Mouse (Mus musculus): Measurements from ENCODE around the gene Zfp985.
"Not testable (repeated sequence)": the region's sequence is repeated elsewhere in the genome, so short reads cannot be mapped to it uniquely, and the experiment has no call there.

The Zfp985 gene

DNA sequence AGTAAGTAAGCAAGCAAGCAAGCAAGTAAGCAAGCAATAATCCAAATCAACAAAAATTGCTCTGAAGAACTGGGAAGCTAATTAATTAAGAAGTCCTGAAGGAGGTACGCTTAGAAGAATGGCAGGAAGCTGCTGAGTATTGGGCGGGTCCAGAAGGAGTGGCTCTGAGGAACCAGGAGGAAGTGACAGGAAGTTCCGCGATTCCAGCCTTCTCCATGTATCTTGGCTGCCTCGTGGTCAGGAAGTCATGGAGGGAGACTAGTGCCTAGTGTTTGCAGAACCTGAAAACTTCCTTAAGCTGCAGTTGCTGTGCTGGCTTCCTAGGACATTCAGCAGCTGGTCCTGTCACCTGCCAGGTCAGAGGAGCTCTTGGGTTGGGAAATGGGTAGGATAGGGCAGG, at the start of gene Zfp985:
Gene Zfp985, plus strand, starts transcription at position 207 of the 400 bp plus-strand sequence.
- not testable (repeated sequence) for DNase-seq (ENCODE audit: low spot score)

DNA sequence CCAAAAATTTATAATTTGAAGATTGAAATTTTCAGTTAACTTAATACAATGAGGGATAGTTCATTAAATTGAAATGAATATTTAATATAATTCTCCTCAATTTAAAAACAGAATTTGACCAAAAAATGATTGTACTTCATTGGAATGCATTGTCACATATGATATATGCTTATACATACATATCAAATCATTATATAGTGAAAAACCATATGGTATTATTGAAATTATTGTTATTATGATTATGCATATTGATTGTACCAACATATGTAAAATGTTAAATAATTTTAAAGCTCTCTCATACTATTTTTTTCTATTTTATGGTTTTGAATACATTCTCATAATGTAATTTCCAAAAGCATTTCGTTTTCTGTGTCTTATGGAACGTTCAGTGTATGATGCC, 43.9 kb upstream of the Zfp985 start:
- DNase-seq (ENCODE audit: low spot score) = no peak

DNA sequence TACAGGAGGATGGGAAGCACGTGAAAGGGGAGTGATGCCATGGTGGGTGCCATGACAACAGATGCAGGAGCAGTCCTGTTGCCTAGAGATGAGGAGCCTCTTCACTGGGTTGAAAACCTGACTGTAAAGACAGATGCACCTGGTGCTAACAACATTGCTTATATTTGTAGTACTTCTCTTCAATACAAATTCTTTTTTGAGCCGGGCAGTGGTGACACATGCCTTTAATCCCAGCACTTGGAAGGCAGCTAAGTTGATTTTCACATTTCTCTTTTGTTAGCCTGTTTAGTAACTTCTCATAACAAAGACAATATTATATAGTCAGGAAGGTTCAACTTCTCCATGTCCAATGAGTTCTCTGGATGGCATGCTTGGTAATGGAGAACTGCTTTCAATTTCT, 34.1 kb upstream of the Zfp985 start:
- no peak for DNase-seq (ENCODE audit: low spot score)

DNA sequence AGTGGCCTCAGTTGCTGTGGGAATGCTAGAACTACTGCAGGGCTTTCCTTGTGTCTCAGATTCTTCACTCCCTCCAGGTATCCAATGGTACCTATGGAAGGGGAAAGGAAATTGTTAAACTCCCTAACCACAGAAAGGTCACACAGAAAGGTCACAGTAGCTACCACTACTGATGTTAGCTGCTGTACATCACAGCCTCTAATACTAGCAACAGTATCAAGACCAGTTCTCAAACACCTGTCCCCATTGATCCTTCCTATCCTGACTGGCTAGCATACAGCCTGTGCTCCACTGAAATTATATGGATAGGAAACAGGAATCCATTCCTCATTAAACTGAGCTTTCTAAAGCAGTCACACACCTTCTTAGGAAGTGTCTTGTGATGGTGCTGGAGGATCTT, 33.0 kb upstream of the Zfp985 start:
- DNase-seq (ENCODE audit: low spot score) = no peak

DNA sequence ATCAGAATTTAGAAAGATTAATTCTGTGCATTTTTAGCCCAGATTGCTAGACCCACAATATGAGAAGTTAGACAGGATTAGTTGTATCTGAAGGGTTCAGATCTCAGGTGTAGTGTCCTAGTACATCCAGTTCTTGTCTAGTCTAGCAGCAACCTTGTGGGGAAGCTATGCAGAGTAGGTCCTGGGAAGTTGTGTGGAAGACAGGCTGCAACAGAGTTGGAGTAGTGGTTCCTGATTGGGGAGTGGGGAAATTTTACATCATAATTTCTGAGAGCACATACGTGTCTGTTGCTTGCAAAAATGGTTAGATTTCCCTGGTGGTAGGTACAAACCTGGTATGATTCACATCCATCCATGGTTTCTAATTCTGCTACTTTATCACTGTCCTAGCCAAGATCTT, 28.0 kb upstream of the Zfp985 start:
- DNase-seq (ENCODE audit: low spot score) = no peak

DNA sequence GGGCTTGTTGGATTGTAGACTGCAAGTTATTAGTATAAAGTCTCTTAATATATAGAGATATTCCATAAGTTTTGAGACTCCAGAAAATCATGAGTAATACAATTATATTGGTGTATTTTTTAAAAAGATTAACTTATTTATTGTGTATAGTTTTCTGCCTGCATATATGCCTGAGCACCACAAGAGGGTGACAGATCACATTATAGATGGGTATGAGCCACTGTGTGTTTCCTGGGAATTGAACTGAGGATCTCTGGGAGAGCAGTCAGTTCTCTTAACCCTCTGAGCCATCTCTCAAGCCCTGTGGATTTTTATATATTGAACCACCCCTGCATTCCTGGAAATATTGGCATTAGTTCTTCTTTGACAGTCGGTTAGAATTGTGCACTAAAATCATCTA, 22.7 kb upstream of the Zfp985 start:
- no peak for DNase-seq (ENCODE audit: low spot score)

DNA sequence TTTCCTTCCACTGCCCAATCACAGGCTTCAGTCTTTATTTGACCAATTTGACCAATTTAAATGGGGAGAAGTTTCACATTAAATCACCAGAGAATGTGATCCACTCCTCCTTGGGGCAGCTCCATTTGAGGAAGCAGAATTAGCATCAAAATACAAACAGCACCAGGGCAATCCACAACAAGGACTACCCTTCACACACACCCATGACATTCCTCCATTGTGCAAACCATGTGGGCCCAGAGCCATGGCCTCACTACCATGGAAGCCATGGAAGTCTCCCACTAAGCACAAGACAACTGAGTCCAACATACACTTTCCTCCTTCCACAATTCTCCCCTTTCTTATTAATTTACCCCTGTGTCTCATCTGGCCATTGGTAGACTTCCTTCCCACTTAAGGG, 17.2 kb upstream of the Zfp985 start:
- DNase-seq (ENCODE audit: low spot score) = not testable (repeated sequence)

DNA sequence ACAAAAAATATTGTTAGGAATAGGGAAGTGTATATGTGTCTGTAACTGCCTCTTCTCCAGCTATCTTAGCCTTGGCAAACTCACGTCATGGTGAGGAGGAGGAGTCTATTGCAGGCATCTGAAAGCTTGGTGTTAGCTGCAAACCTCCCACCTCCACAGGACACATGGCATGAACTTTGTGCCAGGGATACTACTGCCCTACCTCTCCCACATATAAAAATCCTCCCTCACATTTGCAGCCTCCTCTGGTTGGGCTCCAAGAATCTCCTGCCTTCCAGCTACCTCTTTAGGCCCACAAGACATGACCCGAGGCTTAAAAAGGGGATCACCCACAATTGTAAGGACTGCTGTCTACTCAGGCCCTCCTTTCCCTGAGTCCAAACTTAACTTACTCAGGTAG, 15.4 kb upstream of the Zfp985 start:
- DNase-seq (ENCODE audit: low spot score) = no peak

DNA sequence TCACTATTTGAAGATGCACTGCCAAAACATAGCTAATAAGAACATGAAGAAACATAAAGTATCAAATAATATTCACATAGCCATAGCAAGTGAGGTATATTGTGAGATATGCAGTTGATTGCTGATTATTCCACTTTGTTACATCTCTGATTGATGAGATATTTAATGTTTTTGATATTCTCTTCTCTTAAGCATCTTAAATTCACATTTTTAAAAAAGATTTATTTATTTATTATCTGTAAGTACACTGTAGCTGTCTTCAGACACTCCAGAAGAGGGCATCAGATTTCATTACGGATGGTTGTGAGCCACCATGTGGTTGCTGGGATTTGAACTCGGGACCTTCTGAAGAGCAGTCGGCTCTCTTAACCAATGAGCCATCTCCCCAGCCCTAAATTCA, 13.2 kb upstream of the Zfp985 start, which contains the start of gene Gm16503:
Gene Gm16503, plus strand, starts transcription at position 301 of the 400 bp plus-strand sequence.
- not testable (repeated sequence) for DNase-seq (ENCODE audit: low spot score)

DNA sequence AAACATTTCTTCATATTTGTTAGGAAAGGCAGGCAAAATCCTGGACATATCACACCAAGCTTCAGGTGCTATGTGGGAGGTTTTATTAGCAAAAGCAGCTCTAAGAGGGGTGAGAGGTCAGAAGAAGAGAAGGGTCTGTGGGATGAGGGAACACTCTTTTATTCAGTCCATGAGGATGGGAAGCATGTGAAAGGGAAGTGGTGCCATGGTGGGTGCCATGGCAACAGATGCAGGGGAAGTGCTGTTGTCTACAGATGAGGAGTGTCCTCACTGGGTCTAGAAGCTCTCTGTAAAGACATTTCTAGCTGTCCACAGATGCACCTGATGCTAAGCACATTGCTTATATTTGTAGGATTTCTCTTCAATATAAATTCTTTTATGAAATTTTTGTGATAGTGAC, 12.0 kb upstream of the Zfp985 start:
- DNase-seq (ENCODE audit: low spot score) = no peak

DNA sequence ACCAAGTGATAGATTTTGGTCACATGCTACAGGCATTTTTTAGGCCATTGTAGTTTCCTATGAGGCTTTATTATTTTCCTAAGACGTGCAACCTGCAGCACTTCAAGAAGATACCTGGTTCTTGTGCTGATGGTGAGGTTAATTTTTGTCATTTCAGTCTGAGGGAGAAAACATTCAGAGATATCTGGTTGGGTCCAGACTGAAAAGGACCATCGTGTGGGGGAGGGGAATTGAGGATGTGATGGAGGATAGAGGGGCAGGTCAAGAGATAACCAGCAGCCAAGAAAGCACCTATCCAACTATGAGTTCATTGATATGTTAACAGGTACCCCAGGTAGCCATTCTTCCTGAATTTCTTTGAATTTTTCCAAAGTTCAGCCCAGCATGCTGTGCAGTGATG, 1.3 kb downstream of the Zfp985 start:
- DNase-seq (ENCODE audit: low spot score) = not testable (repeated sequence)

DNA sequence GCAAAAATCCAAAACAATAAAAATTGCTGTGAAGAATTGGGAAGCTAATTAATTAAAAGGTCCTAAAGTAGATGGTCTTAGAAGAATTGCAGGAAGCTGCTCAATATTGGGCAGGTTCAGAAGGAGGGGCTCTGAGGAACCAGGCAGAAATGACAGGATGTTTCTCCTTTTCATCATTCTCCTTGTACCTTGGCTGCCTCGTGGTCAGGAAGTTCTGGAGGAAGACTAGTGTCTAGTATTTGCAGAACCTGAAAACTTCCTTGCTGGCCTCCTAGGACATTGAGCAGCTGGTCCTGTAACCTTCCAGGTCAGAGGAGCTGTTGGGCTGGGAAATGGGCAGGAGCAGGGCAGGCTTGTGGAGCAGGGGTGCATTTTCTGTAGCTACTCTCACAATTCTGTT, 3.8 kb downstream of the Zfp985 start:
- not testable (repeated sequence) for DNase-seq (ENCODE audit: low spot score)

DNA sequence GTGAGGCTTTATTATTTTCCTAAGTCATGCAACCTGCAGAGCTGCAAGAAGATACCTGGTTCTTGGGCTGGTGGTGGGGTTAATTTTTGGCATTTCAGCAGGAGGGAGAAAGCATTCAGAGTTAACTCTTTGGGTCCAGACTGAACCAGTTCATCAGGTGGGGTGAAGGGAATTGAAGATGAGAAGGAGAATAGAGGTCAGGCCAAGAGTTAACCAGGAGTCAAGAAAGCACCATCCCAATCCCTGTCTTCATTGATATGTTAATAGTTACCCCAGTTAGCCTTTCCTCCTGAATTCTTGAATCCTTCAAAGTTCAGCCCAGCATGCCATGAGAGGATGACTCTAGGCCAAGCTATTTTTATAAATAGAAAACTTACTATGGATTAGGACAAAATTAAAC, 4.9 kb downstream of the Zfp985 start:
- DNase-seq (ENCODE audit: low spot score) = not testable (repeated sequence)

DNA sequence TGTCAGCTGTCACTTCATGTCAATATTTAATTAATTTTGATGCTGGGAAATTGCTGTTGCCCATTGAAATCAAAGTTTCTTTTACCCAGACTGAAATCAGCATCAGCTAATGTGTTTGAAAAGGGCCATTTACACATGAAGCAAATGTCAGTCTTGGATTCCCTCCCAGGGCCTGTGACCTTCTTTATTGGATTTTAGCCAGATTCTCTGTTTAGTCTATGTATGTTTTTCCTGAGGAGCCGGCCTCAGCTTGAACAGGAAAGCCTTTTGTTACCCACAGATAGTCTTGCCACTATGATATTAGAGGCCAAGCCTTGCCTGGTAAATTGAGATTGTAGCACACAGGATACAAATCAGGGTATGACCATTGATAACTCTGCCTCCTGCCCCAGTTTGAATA, 6.0 kb downstream of the Zfp985 start:
- not testable (repeated sequence) for DNase-seq (ENCODE audit: low spot score)

DNA sequence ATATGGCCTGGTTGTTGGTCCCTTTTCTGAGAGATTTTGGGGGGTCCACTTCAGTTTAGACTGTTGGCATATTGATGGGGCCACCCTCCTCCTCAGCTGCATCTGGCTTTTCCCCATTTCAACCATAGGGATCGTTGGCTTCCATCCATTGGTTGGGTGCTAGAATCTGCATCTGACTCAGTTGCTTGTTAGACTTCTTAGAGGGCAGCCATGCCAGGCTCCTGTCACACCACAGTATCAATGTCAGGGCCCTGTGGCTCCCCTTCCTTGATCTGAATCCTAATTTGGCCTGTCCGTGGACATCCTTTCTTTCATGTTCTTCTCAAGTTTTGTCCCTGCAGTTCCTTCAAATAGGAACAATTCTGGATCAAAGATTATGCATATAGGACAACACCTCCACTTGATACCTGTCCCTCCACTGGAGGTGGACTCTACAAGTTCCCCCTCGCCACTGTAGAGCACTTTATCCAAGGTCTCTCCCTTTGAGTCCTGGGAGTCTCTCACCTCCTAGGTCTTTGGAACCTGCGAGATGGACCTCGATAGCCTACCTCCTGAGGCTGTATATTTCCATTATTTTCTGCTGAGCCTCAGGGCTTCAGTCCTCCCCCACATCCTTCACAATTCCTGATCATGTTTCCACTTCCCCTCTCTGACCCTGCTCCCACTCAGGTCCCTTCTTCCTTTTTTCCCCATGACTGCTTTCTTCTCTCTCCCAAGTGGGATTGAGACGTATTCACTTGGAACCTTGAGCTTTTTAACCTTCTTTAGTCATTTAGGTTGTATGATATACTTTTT, 12.5 kb downstream of the Zfp985 start:
- no peak for DNase-seq (ENCODE audit: low spot score)

DNA sequence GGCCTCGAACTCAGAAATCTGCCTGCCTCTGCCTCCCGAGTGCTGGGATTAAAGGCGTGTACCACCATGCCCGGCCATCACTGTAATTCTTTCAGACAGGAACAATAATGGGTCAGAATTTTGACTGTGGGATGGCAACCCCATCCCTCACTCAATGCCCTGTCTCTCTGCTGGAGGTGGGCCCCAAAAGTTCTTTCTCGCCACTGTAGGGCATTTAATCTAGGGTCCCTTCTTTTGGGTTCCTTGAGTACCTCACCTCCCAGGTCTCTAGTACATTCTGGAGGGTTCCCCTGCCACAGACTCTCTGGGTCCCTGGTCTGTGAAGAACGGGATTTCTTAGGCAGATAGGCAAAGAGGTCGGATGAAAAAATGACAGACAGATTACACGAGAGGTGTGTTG, 18.1 kb downstream of the Zfp985 start:
- not testable (repeated sequence) for DNase-seq (ENCODE audit: low spot score)

DNA sequence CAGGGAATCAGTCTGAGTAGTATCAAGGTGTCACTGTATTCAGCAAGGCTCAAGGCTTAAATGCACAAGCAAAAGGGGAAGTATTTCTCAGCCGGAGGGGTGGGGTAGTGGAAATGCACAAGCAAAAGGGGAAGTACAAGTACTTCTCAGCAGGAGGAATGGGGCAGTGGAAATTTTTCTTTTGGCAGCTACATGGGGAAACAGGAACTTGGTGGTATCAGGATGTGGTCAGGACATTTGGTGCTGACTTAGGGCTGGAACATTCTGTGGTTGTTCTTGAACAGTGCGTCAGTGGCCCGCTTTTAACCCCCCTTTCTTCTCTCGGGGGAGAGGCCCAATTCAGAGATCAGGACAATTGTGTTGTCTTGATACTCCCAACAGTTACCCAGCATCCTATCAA, 26.3 kb downstream of the Zfp985 start:
- not testable (repeated sequence) for DNase-seq (ENCODE audit: low spot score)

DNA sequence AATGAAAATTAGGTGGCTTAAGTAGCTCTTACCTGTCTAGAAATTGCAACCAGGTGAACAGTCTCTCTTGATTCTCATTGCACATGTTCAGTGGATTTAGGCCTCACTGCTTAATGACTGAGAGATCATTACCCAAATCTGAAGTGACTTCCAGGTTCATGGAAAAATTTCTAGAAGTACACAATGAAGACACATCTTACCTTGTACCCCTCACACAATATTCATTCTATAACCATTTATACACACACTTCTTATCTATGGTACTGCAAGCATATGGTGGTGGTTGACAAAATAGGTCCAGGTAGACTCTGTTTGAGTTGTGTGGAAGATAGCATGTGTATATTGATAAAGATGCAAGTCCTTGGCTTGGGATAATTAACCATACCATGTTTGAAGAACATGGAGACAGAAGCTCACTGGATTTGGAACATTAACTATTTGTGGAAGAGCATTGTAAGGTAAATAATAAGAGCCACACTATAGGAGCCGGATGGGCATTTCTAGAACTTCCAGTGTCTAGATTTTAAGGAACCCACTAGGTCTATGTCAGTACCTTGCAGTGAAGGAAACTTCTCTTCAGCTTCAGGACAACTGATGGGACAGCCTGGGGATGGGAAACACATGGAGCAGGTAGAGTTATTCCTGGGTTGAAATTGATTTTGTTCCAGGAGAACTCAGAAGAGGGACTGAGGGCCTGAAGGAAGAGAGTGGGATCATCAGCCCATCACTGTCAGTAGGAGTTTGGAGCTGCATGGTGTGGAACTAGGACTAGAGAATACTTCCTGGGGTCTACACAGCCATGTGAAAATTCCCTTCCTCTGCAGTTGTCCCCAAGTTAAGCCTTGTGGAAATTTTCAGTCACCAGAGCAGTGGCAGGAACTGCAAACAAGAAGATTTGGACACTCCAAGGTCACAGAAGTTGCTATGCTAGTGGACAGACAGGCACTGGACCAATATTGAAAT, 33.7 kb downstream of the Zfp985 start:
- no peak for DNase-seq (ENCODE audit: low spot score)

DNA sequence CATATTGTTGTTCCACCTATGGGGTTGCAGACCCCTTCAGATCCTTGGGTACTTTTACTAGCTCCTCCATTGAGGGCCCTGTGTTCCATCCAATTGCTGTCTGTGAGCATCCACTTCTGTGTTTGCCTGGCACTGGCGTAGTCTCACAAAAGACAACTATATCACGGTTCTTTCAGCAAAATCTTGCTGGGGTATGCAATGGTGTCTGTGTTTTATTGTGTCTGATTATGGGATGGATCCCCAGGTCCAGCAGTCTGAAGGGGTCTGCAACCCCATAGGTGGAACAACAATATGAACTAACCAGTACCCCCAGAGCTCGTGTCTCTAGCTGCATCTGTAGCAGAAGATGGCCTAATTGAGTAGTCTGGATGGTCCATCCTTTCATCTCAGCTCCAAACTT, 41.6 kb downstream of the Zfp985 start:
- DNase-seq (ENCODE audit: low spot score) = not testable (repeated sequence)

DNA sequence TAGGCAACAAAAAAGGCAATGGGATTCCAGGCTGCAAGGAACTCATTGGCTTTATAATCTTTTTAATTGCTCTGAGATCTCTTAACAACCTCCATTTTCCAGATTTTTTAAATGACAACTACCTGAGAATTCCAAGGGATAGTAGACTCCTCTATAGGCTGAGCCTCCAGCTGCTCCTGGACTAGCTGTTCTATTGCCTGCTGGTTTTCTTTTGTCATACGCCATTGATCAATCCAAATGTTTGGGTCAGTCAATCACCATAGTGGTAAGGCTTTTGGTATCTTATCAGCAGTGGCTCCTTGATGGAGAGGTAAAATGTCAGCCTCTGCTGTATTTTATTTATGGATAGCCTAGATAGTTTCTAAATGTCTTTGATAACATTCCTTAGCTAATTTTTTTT, 44.6 kb downstream of the Zfp985 start:
- no peak for DNase-seq (ENCODE audit: low spot score)

DNA sequence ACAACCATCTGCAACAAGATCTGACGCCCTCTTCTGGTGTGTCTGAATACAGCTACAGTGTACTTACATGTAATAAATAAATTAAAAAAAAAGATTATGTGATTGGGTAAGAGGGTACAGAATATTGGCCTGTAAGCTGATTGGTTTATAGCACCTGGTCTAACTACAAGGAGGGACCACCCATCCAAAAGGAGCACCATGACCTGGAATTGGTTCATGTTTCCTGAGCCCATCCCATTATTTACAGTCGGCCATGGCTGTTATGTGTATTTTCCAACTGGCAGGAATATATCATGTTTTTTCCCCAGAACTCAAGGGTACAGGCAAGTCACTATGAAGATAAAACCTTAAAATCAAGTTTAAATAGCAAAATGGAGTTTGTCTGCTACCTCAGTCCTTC, 45.8 kb downstream of the Zfp985 start:
- DNase-seq (ENCODE audit: low spot score) = no peak

DNA sequence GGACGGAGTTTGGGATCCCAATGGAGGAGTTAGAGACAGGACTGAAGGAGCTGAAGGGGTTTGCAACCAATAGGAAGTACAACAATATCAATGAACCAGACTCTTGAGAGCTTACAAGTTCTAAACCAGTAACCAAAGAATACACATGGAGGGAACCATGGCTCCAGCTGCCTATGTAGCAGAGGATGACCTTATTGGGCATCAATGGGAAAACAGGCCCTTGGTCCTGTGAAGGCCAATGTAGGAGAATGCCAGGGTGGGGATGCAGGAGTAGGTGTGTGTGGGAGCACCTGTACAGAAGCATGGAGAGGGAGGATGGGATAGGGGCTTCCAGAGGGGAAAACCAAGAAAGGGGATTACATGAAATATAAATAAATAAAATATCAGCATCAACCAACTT, 48.8 kb downstream of the Zfp985 start:
- no peak for DNase-seq (ENCODE audit: low spot score)

DNA sequence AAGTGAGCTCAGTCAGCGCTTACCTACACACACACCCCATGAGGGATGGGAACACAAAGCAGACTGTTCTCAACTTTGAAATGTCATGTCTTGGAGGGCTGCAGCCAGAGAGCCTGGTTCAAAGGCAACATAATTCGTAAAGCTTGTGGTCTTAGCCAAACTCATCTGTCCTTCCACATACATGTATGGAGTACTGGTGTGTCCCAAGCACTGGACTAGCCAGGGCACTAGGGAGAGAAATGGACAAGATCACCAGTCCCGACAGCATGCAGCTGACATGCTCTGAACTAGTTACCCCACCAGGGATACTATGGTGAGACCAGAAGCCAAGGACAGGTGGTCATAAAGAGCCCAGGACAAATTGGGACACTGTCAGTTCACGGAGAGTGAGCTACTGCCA, 50.7 kb downstream of the Zfp985 start:
- DNase-seq (ENCODE audit: low spot score) = no peak
